Mouse (Mus musculus): ENCODE data around the gene Atat1.

DNA sequence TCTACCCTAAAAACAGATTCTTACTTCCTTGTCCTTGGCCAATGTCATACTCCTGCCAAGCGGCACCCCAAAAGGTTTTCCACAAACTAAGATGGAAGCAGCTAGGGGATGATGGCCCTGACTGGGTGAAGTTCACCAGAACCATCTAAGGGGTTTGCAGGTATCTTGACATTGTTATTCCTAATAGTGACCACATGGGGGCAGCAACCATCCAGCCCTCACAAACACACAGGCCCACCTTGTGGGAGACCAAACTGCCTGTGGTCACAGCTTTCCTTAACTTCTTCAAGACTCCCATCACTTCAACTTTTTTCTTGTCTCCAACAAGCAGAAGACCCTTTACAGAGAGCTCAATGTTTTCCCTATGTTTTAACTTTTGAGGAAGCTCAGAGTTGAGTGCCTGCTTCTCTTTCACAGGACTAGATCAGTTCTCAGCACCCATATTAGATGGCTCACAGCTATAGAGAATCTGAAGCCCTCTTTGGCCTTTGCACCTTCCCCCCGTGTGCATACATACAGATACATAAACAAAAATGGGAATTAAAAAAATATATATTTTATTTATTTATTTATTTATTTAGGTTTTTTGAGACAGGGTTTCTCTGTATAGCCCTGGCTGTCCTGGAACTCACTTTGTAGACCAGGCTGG, 27.9 kb upstream of the Atat1 start:
- TF ChIP-seq CTCF (IDR thresholded peaks at IDR 0.05; ENCODE audit: borderline replicate concordance, control insufficient read depth, extremely low read depth, insufficient read depth, low read length, poor library complexity) = peak; percentile 36; the same call in 1 of the 2 replicates
- no peak for TF ChIP-seq POLR2A (IDR thresholded peaks at IDR 0.05; ENCODE audit: control insufficient read depth, extremely low read depth, insufficient read depth, low read length, poor library complexity)

All from thymus, adult 2 months (tissue).